Mouse (Mus musculus): ENCODE results near the gene Tas2r140. TPM values are rescaled to one million over a fixed set of nuclear protein-coding genes. Genes with fewer than 3 reads are reported as not detected.

Tas2r140 gene
- not detected in 2 replicates for total RNA-seq (2023)

DNA sequence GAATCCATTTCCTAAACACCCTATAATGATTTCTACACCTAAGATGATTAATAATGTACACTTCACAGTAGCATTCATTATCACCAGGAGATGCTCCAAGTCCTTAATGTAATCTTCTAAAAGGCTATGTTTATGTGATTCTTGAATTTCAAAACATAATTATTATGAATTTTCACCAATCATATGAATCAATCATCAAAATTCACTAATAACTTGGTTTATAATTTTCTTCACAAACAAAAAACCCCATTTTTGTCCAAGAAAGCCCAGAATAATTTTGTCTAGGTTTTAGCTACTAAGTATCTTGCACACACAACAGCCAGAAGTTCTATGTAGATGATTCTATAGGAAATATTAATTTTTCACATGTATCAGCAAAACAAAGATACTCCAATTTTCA, at the start of gene Tas2r140:
Gene Tas2r140 (minus strand): TSS at position 101 of the 400 bp plus-strand sequence.

GRCm38 (mm10) chr6:133104609-133104921, 48.9 kb upstream of the Tas2r140 start, which contains the start of gene Smim10l1:
Gene Smim10l1, plus strand, starts transcription at chr6:133104909.

DNA sequence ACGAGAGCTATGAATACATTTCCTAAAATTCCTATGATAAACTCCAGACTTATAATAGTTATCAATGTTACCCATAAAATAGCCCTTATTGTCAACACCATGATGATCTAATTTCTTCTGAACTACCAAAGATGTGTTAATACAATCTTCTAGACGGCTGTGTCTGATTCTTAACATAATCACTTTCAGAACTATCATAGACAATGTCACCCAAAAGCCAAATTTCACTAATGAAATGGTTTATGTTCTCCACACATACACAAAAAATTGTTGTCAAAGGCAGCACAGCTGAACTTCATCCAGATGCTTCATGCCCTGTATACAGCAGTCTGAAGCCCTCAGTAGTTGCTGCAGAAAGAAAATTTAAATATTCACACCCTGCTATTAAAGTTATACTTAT, 18.6 kb downstream of the Tas2r140 start, which contains the start of gene Tas2r103:
Gene Tas2r103 (minus strand): TSS at position 101 of the 400 bp plus-strand sequence.

Other genes with a start within 250 kb of the Tas2r140 start
- not detected in 2 replicates for gene Tas2r123, start 208.7 kb downstream of the Tas2r140 start, total RNA-seq (2023)
- not detected in 2 replicates for gene Tas2r116, start 200.4 kb downstream of the Tas2r140 start, total RNA-seq (2023)
- not detected in 2 replicates for gene Tas2r110, start 187.8 kb downstream of the Tas2r140 start, total RNA-seq (2023)
- gene Tas2r113, start 162.8 kb downstream of the Tas2r140 start, total RNA-seq (2023): not detected in 2 replicates
- gene Tas2r125, start 146.2 kb downstream of the Tas2r140 start, total RNA-seq (2023): not detected in 2 replicates
- not detected in 2 replicates for gene Tas2r129, start 104.7 kb downstream of the Tas2r140 start, total RNA-seq (2023)
- gene Tas2r131, start 97.9 kb downstream of the Tas2r140 start, total RNA-seq (2023): not detected in 2 replicates
- gene Tas2r109, start 74.9 kb downstream of the Tas2r140 start, total RNA-seq (2023): not detected in 2 replicates
- not detected in 2 replicates for gene Tas2r103, start 18.7 kb downstream of the Tas2r140 start, total RNA-seq (2023)
- 4.7 and 5.4 TPM in 2 replicates for gene Smim10l1, start 49.1 kb upstream of the Tas2r140 start, total RNA-seq (2023)
- gene 5530400C23Rik, start 236.4 kb upstream of the Tas2r140 start, total RNA-seq (2023): not detected in 2 replicates

Data from neutrophil, adult 65 days (primary cell).